Mouse (Mus musculus) stomach, embryonic 16.5 days (tissue): ENCODE data around the gene Cpd. TPM values are rescaled to one million over a fixed set of nuclear protein-coding genes. Genes with fewer than 3 reads are reported as not detected.
A peak's percentile ranks its signal among the peaks of the same experiment; 100 is the strongest.

Experiments
- ATAC-seq: fragments of 200-750 bp; cut with Nextera tagmentation; 2 replicates; pipeline ENCODE4 v1.8.0; 2017; ENCODE audit warnings: moderate number of reproducible peaks, moderate TSS enrichment; ENCODE audit not compliant: insufficient read depth, low FRiP score
- H3K27ac ChIP-seq: fragments of 300-500 bp; sonication (generic); 2 replicates; pipeline ENCODE4 v1.5.1; 2014; ENCODE audit warnings: low read length
- H3K27me3 ChIP-seq: fragments of 300-500 bp; sonication (generic); 2 replicates; pipeline ENCODE4 v1.6.1; 2014; ENCODE audit warnings: low read length, control low read depth, mixed read lengths; ENCODE audit not compliant: control insufficient read depth, insufficient read depth
- H3K36me3 ChIP-seq: fragments of 300-500 bp; sonication (generic); 2 replicates; pipeline ENCODE4 v1.6.1; 2014; ENCODE audit warnings: low read length; ENCODE audit not compliant: control insufficient read depth, insufficient read depth
- H3K4me1 ChIP-seq: fragments of 300-500 bp; sonication (generic); 2 replicates; pipeline ENCODE4 v1.6.1; 2014; ENCODE audit warnings: low read length, control low read depth, mixed read lengths; ENCODE audit not compliant: control insufficient read depth, insufficient read depth
- H3K4me2 ChIP-seq: fragments of 300-500 bp; sonication (generic); 2 replicates; pipeline ENCODE4 v1.6.1; 2014; ENCODE audit warnings: low read depth, low read length, mixed read lengths
- H3K4me3 ChIP-seq: fragments of 300-500 bp; sonication (generic); replicated peaks from 2 replicates; pipeline ENCODE4 v1.5.1; 2014; ENCODE audit warnings: mild to moderate bottlenecking, low read length
- H3K9ac ChIP-seq: fragments of 300-500 bp; sonication (generic); 2 replicates; pipeline ENCODE4 v1.6.1; 2014; ENCODE audit warnings: low read length
- H3K9me3 ChIP-seq: fragments of 300-500 bp; sonication (generic); replicated peaks from 2 replicates; pipeline ENCODE4 v1.6.1; 2016; ENCODE audit warnings: low read length, control low read depth; ENCODE audit not compliant: control insufficient read depth
- WGBS: fragments of 180-500 bp; shearing (Covaris S2); extraction: QIAGEN DNeasy Blood & Tissue Kit; methylation state at CpG from one replicate; pipeline ENCODE4 v1.1.7; 2014; 5-methylcytosine and 5-hydroxymethylcytosine counted together
- polyA plus RNA-seq: library from polyadenylated mRNA; unstranded; fragments of >200 nt; fragmentation: Nextera tagmentation; extraction: Ambion mirVana; gene quantifications from 2 replicates; pipeline ENCODE4 v1.2.1, GENCODE M21; 2015

Gene Cpd
- polyA plus RNA-seq, result 10.2 and 10.5 TPM in 2 replicates

- Histone ChIP-seq H3K27ac (peak within 1 kb of the TSS; percentile 85), H3K4me3 (peak within 1 kb of the TSS; percentile 83), H3K27me3 (no peaks in the 10 kb centered on the region), H3K36me3 (no peaks in the 10 kb centered on the region), H3K9me3 (0 out of 2 replicates have a peak, but pooled peaks cover 3% of the 10 kb centered on the region), H3K4me1 (peaks cover 27% of the 10 kb centered on the region), H3K4me2 (peak within 1 kb of the TSS; percentile 97), H3K9ac (peak within 1 kb of the TSS; percentile 91)
- peak; percentile 100 for ATAC-seq
- 0% methylated on average over 29 of the region's 29 CpGs for WGBS
These were observed at the start of gene Cpd for GRCm38 (mm10) chr11:76846878-76847222. Gene Cpd, minus strand, starts transcription at chr11:76847018.

GRCm38 (mm10) chr11:76896360-76896759 lies 49.5 kb upstream of the Cpd start:
- no peak overlapping the region for H3K9ac ChIP-seq
- H3K27me3 ChIP-seq, result no peaks in the 10 kb centered on the region
- 38% methylated on average over 6 of the region's 6 CpGs for WGBS
- H3K36me3 ChIP-seq, result no peaks in the 10 kb centered on the region
- no peak overlapping the region for H3K4me3 ChIP-seq
- H3K4me2 ChIP-seq, result no peak overlapping the region
- ATAC-seq, result no peak
- peaks cover 22% of the 10 kb centered on the region for H3K4me1 ChIP-seq
- H3K9me3 ChIP-seq, result no peaks in the 10 kb centered on the region
- peak overlapping the region; percentile 26; the same call in 1 of the 2 replicates for H3K27ac ChIP-seq

GRCm38 (mm10) chr11:76894240-76894639 lies 47.4 kb upstream of the Cpd start:
- ATAC-seq, result peak; percentile 64; the same call in 1 of the 2 replicates
- Histone ChIP-seq H3K4me2 (no peak overlapping the region), H3K27ac (0 out of 2 replicates have a peak overlapping the region, but pooled peaks have one; percentile 7), H3K9ac (no peak overlapping the region), H3K4me1 (peaks cover 31% of the 10 kb centered on the region), H3K9me3 (no peaks in the 10 kb centered on the region), H3K36me3 (no peaks in the 10 kb centered on the region), H3K4me3 (no peak overlapping the region), H3K27me3 (no peaks in the 10 kb centered on the region)
- WGBS, result 27% methylated on average over 5 of the region's 5 CpGs

- peak; percentile 38; the same call in 1 of the 2 replicates for ATAC-seq
- WGBS, result 1% methylated on average over 4 of the region's 4 CpGs
- H3K9me3 ChIP-seq, result no peaks in the 10 kb centered on the region
- H3K4me3 ChIP-seq, result no peak overlapping the region
- no peaks in the 10 kb centered on the region for H3K27me3 ChIP-seq
- H3K36me3 ChIP-seq, result no peaks in the 10 kb centered on the region
- no peak overlapping the region for H3K4me2 ChIP-seq
- H3K27ac ChIP-seq, result peak overlapping the region; percentile 7
- no peak overlapping the region; the same call in 1 of the 2 replicates for H3K9ac ChIP-seq
- peaks cover 32% of the 10 kb centered on the region for H3K4me1 ChIP-seq
These were observed 46.8 kb upstream of the Cpd start for GRCm38 (mm10) chr11:76893570-76893969.

GRCm38 (mm10) chr11:76892972-76893371 lies 46.2 kb upstream of the Cpd start:
- Histone ChIP-seq H3K9ac (no peak overlapping the region), H3K36me3 (no peaks in the 10 kb centered on the region), H3K4me1 (peaks cover 26% of the 10 kb centered on the region), H3K4me3 (no peak overlapping the region), H3K27me3 (no peaks in the 10 kb centered on the region), H3K27ac (peak overlapping the region; percentile 7; the same call in 1 of the 2 replicates), H3K9me3 (no peaks in the 10 kb centered on the region), H3K4me2 (no peak overlapping the region)
- ATAC-seq, result no peak
- 66% methylated on average over 3 of the region's 3 CpGs for WGBS

GRCm38 (mm10) chr11:76891738-76892349 lies 45.0 kb upstream of the Cpd start:
- no peak overlapping the region for H3K4me2 ChIP-seq
- no peak for ATAC-seq
- H3K4me1 ChIP-seq, result peaks cover 20% of the 10 kb centered on the region
- no peak overlapping the region for H3K27ac ChIP-seq
- no peaks in the 10 kb centered on the region for H3K36me3 ChIP-seq
- no peak overlapping the region for H3K4me3 ChIP-seq
- WGBS, result 85% methylated on average over 4 of the region's 4 CpGs
- no peaks in the 10 kb centered on the region for H3K27me3 ChIP-seq
- H3K9ac ChIP-seq, result no peak overlapping the region
- no peaks in the 10 kb centered on the region for H3K9me3 ChIP-seq

- Histone ChIP-seq H3K9ac (no peak overlapping the region), H3K4me3 (no peak overlapping the region), H3K36me3 (no peaks in the 10 kb centered on the region), H3K4me2 (no peak overlapping the region), H3K4me1 (peaks cover 20% of the 10 kb centered on the region), H3K27ac (no peak overlapping the region), H3K27me3 (no peaks in the 10 kb centered on the region), H3K9me3 (no peaks in the 10 kb centered on the region)
- 90% methylated on average over 7 of the region's 7 CpGs for WGBS
- ATAC-seq, result no peak
These were observed 44.4 kb upstream of the Cpd start for GRCm38 (mm10) chr11:76891171-76891570.

- H3K4me3 ChIP-seq, result no peak overlapping the region
- H3K27ac ChIP-seq, result peak overlapping the region; percentile 35
- peak; percentile 53; the same call in 1 of the 2 replicates for ATAC-seq
- H3K9ac ChIP-seq, result peak overlapping the region; percentile 37; the same call in 1 of the 2 replicates
- H3K9me3 ChIP-seq, result no peaks in the 10 kb centered on the region
- 32% methylated on average over 10 of the region's 10 CpGs for WGBS
- H3K36me3 ChIP-seq, result no peaks in the 10 kb centered on the region
- no peaks in the 10 kb centered on the region for H3K27me3 ChIP-seq
- no peak overlapping the region for H3K4me2 ChIP-seq
- peaks cover 22% of the 10 kb centered on the region for H3K4me1 ChIP-seq
These were observed 42.7 kb upstream of the Cpd start for GRCm38 (mm10) chr11:76889339-76890164.

GRCm38 (mm10) chr11:76884451-76884850 lies 37.6 kb upstream of the Cpd start:
- no peak overlapping the region for H3K27ac ChIP-seq
- H3K9ac ChIP-seq, result no peak overlapping the region
- no peak for ATAC-seq
- 20% methylated on average over 5 of the region's 5 CpGs for WGBS
- H3K36me3 ChIP-seq, result no peaks in the 10 kb centered on the region
- H3K27me3 ChIP-seq, result no peaks in the 10 kb centered on the region
- H3K4me2 ChIP-seq, result no peak overlapping the region
- H3K9me3 ChIP-seq, result no peaks in the 10 kb centered on the region
- H3K4me3 ChIP-seq, result no peak overlapping the region
- H3K4me1 ChIP-seq, result peaks cover 7% of the 10 kb centered on the region
